ENCODE assay signal across 9 mouse cellular contexts in the genomic region with DNA sequence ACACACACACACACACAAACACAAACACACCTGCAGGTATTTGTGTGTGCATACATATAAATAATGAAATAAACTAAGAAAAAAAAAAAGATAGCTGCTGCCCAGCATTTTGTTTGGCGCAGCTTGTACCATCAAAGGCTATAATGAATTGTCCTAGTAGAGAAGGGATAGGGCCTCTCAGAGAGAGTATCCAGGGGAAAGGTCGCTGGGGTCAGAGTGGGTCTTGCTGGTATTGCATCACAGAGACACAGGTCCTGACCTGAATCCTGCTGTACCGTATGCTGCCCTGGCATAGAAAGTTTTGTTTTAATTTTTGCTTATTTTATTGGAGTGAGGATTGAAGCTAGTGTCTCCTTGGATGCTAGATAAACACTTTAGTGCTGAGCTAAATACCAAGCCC. TPM values are rescaled to one million over a fixed set of nuclear protein-coding genes. Genes with fewer than 3 reads are reported as not detected.
A peak's percentile ranks its signal among the peaks of the same experiment; 100 is the strongest.
DNase-seq lines count a peak whose midpoint lies in the region; ATAC-seq and TF ChIP-seq lines count a peak whose summit lies in the region.
"Had no signal": no experiment of that assay in that cellular context is flagged by ENCODE, and none has a peak within 500 bp of the region (broad histone marks: within the 10 kb centered on the region; RNA-seq: fewer than 3 reads in every experiment).

No protein-coding gene starts in this region.

- no peak overlapping the region for H3K4me2 ChIP-seq in embryonic facial prominence, embryonic 11.5 days (ENCODE audit: low read depth, low read length)
- H3K4me2 ChIP-seq in hindbrain, embryonic 15.5 days, result peak overlapping the region; percentile 83

- intact Hi-C loops in heart, postnatal 25 days (cut with DNase I), result no loop called here

- peak; percentile 85 for DNase-seq in heart, adult 11 months
- no peak for DNase-seq in heart, postnatal 25 days (ENCODE audit: low spot score)
- no peak for DNase-seq in embryonic facial prominence, embryonic 11.5 days (ENCODE audit: low spot score)
- DNase-seq in midbrain, embryonic 10.5 days (ENCODE audit: low spot score), result no peak
- no peak for DNase-seq in adrenal gland, postnatal 10 days
- DNase-seq in layer of hippocampus, postnatal 10 days (ENCODE audit: low spot score in 2 of 2), result no peak
- no peak for DNase-seq in cerebellum, adult 2 months
- DNase-seq: layer of hippocampus, postnatal 36 days had no signal

- H3K9ac ChIP-seq in embryonic facial prominence, embryonic 11.5 days (replicated peaks; ENCODE audit: low read length), result peak overlapping the region; percentile 81
- peak overlapping the region; percentile 79; the same call in 1 of the 2 replicates for H3K9ac ChIP-seq in hindbrain, embryonic 15.5 days

- no peak for TF ChIP-seq POLR2A in cerebellum, adult 2 months (IDR thresholded peaks at IDR 0.05; ENCODE audit: borderline replicate concordance, insufficient read depth, low read length)

- no peak overlapping the region; the same call in 1 of the 2 replicates for H3K4me3 ChIP-seq in embryonic facial prominence, embryonic 11.5 days (ENCODE audit: low read depth, low read length)
- peak overlapping the region; percentile 82; the same call in 1 of the 2 replicates for H3K4me3 ChIP-seq in hindbrain, embryonic 15.5 days
- H3K4me3 ChIP-seq in midbrain, embryonic 10.5 days, result peak overlapping the region; percentile 68
- no peak overlapping the region for H3K4me3 ChIP-seq in cerebellum, adult 2 months (replicated peaks; ENCODE audit: insufficient read depth, low read depth, low read length)

- H3K9me3 ChIP-seq in embryonic facial prominence, embryonic 11.5 days (replicated peaks; ENCODE audit: control insufficient read depth, low read length), result no peaks in the 10 kb centered on the region
- no peaks in the 10 kb centered on the region for H3K9me3 ChIP-seq in hindbrain, embryonic 15.5 days
- no peaks in the 10 kb centered on the region for H3K9me3 ChIP-seq in midbrain, embryonic 10.5 days (replicated peaks)

- peaks cover 2% of the 10 kb centered on the region; the same call in 1 of the 2 replicates for H3K4me1 ChIP-seq in embryonic facial prominence, embryonic 11.5 days (ENCODE audit: control insufficient read depth, insufficient read depth, low read length)
- peaks cover 20% of the 10 kb centered on the region for H3K4me1 ChIP-seq in hindbrain, embryonic 15.5 days (replicated peaks)
- H3K4me1 ChIP-seq in midbrain, embryonic 10.5 days, result peaks cover 38% of the 10 kb centered on the region
- H3K4me1 ChIP-seq in cerebellum, adult 2 months (ENCODE audit: control insufficient read depth, insufficient read depth, low read length), result no peaks in the 10 kb centered on the region

- no peaks in the 10 kb centered on the region for H3K36me3 ChIP-seq in embryonic facial prominence, embryonic 11.5 days (replicated peaks; ENCODE audit: control insufficient read depth, insufficient read depth, low read depth, low read length)
- H3K36me3 ChIP-seq in hindbrain, embryonic 15.5 days, result no peaks in the 10 kb centered on the region
- H3K36me3 ChIP-seq in midbrain, embryonic 10.5 days, result peaks cover 17% of the 10 kb centered on the region

- no peaks in the 10 kb centered on the region for H3K27me3 ChIP-seq in embryonic facial prominence, embryonic 11.5 days (ENCODE audit: control insufficient read depth, insufficient read depth, low read length)
- no peaks in the 10 kb centered on the region for H3K27me3 ChIP-seq in hindbrain, embryonic 15.5 days
- no peaks in the 10 kb centered on the region for H3K27me3 ChIP-seq in midbrain, embryonic 10.5 days (ENCODE audit: low read depth, poor library complexity, severe bottlenecking)
- H3K27me3 ChIP-seq in cerebellum, adult 2 months (ENCODE audit: control insufficient read depth, insufficient read depth, low read length), result no peaks in the 10 kb centered on the region

- no peak for TF ChIP-seq CTCF in cerebellum, adult 2 months (IDR thresholded peaks at IDR 0.05; ENCODE audit: borderline replicate concordance, insufficient read depth, low read depth, low read length)

- no peak for ATAC-seq in embryonic facial prominence, embryonic 11.5 days (replicated peaks; ENCODE audit: insufficient number of reproducible peaks, low FRiP score, low TSS enrichment, low read depth)
- ATAC-seq in hindbrain, embryonic 15.5 days (ENCODE audit: low FRiP score, low read depth), result no peak

- whole genome bisulfite sequencing in embryonic facial prominence, embryonic 11.5 days, result 20% methylated on average over 3 of the region's 3 CpGs
- WGBS in hindbrain, embryonic 15.5 days, result 24% methylated on average over 3 of the region's 3 CpGs
- 33% methylated on average over 3 of the region's 3 CpGs for WGBS in midbrain, embryonic 10.5 days
- WGBS in cerebellum, adult 2 months, result 66% methylated on average over 3 of the region's 3 CpGs

- H3K27ac ChIP-seq in embryonic facial prominence, embryonic 11.5 days (replicated peaks; ENCODE audit: low read depth, low read length), result no peak overlapping the region
- H3K27ac ChIP-seq in hindbrain, embryonic 15.5 days (replicated peaks), result no peak overlapping the region
- H3K27ac ChIP-seq in midbrain, embryonic 10.5 days (replicated peaks), result peak overlapping the region; percentile 93
- no peak overlapping the region for H3K27ac ChIP-seq in cerebellum, adult 2 months (ENCODE audit: insufficient read depth, low read length)

RNA-seq across cellular contexts. Expression of a gene that starts 0.6 kb away (rescaled TPM):
- total RNA-seq in heart, postnatal 25 days (2021), result 10 to 100 TPM; 21.3 to 21.8 TPM
- 134 and 143 TPM in 2 replicates for polyA plus RNA-seq in embryonic facial prominence, embryonic 11.5 days (2014; fragmentation: Nextera tagmentation; extraction: Ambion mirVana)
- 26.9 and 27.2 TPM in 2 replicates for polyA plus RNA-seq in hindbrain, embryonic 15.5 days (2015; fragmentation: Nextera tagmentation; extraction: Ambion mirVana)
- 95.5 and 119 TPM in 2 replicates for polyA plus RNA-seq in midbrain, embryonic 10.5 days (2016; fragmentation: Nextera tagmentation; extraction: Ambion mirVana)
- total RNA-seq in adrenal gland, postnatal 10 days (2021), result 10 to 100 TPM; 28.0 to 31.0 TPM
- total RNA-seq in layer of hippocampus, postnatal 10 days (2021), result 10 to 100 TPM; 11.1 to 12.0 TPM
- 12.6 and 12.9 TPM in 2 replicates for polyA plus RNA-seq in cerebellum, adult 2 months (2012; rRNA removed)

Comparison
In these comparisons a context has a peak if more than half of its experiments do, and no peak if none do; other contexts are left out.
1. H3K4me3 ChIP-seq: peak in hindbrain, embryonic 15.5 days (single experiment) and midbrain, embryonic 10.5 days (single experiment); none in embryonic facial prominence, embryonic 11.5 days (single experiment) and cerebellum, adult 2 months (single experiment).